Mouse (Mus musculus) cerebellum, postnatal 4 days (tissue): ENCODE data around the gene Inmt.

Experiments
- DNase-seq, 2 experiments: peaks; one replicate each; pipeline ENCODE4 v3.0.0; 2022; ENCODE audit warnings: low spot score in 2 of 2, mixed read lengths in 1 of 2

Gene Inmt

GRCm38 (mm10) chr6:55169818-55170217 is 5.0 kb downstream of the Inmt start:
- DNase-seq, result no peak

GRCm38 (mm10) chr6:55166777-55167463 is 7.9 kb downstream of the Inmt start:
- peak; percentile 40 to 75 for DNase-seq

GRCm38 (mm10) chr6:55163046-55163584 is 11.7 kb downstream of the Inmt start:
- no peak for DNase-seq

GRCm38 (mm10) chr6:55161311-55161761 is 13.5 kb downstream of the Inmt start:
- DNase-seq, result no peak

- no peak for DNase-seq
Measured at GRCm38 (mm10) chr6:55159256-55159655, 15.6 kb downstream of the Inmt start.

GRCm38 (mm10) chr6:55152226-55152625 is 22.6 kb downstream of the Inmt start:
- DNase-seq, result no peak

GRCm38 (mm10) chr6:55146138-55146537 is 28.7 kb downstream of the Inmt start:
- no peak for DNase-seq

GRCm38 (mm10) chr6:55145285-55145684 is 29.6 kb downstream of the Inmt start:
- no peak for DNase-seq

- DNase-seq, result no peak
Measured at GRCm38 (mm10) chr6:55138343-55138742, 36.5 kb downstream of the Inmt start.

GRCm38 (mm10) chr6:55133425-55133824 is 41.4 kb downstream of the Inmt start:
- DNase-seq, result no peak

- DNase-seq, result no peak
Measured at GRCm38 (mm10) chr6:55132794-55133193, 42.0 kb downstream of the Inmt start, which contains the start of gene Crhr2. Gene Crhr2 (minus strand): TSS chr6:55133016.

GRCm38 (mm10) chr6:55131301-55131700 is 43.5 kb downstream of the Inmt start:
- no peak for DNase-seq

GRCm38 (mm10) chr6:55130631-55131030 is 44.2 kb downstream of the Inmt start:
- no peak for DNase-seq

- no peak for DNase-seq
Measured at GRCm38 (mm10) chr6:55128391-55128790, 46.5 kb downstream of the Inmt start.

- DNase-seq, result no peak
Measured at GRCm38 (mm10) chr6:55126576-55126975, 48.3 kb downstream of the Inmt start.

GRCm38 (mm10) chr6:55123056-55123455 is 51.8 kb downstream of the Inmt start:
- no peak for DNase-seq
